Mouse (Mus musculus) spleen, postnatal 36 days (tissue): ENCODE results near the gene Aven.
"Not testable (repeated sequence)": the region's sequence is repeated elsewhere in the genome, so short reads cannot be mapped to it uniquely, and the experiment has no call there.

Source experiments
- DNase-seq, 2 experiments: peaks; one replicate each; pipeline ENCODE4 v3.0.0; 2022; ENCODE audit warnings: low spot score in 2 of 2, mixed read lengths in 1 of 2

The Aven gene

GRCm38 (mm10) chr2:112492856-112493538 is at the start of gene Aven:
Gene Aven, plus strand, starts transcription at chr2:112492964.
- DNase-seq: peak; percentile 72 to 80

- DNase-seq: no peak
These were observed 49.3 kb upstream of the Aven start for GRCm38 (mm10) chr2:112443491-112443890.

GRCm38 (mm10) chr2:112445511-112445910 is 47.3 kb upstream of the Aven start:
- DNase-seq: no peak

GRCm38 (mm10) chr2:112448046-112448445 is 44.7 kb upstream of the Aven start:
- peak in 1 of 2 experiments; percentile 17 for DNase-seq

GRCm38 (mm10) chr2:112448510-112449059 is 44.2 kb upstream of the Aven start:
- DNase-seq: no peak

- DNase-seq: peak in 1 of 2 experiments; percentile 35
These were observed 43.0 kb upstream of the Aven start for GRCm38 (mm10) chr2:112449597-112450296.

GRCm38 (mm10) chr2:112452513-112452912 is 40.3 kb upstream of the Aven start:
- DNase-seq: not testable (repeated sequence)

GRCm38 (mm10) chr2:112454125-112454861 is 38.5 kb upstream of the Aven start:
- DNase-seq: no peak

GRCm38 (mm10) chr2:112454862-112455564 is 37.8 kb upstream of the Aven start, which contains the start of gene Emc7:
Gene Emc7, plus strand, starts transcription at chr2:112454997.
- DNase-seq: peak; percentile 95 to 96

- DNase-seq: no peak
These were observed 32.2 kb upstream of the Aven start for GRCm38 (mm10) chr2:112460557-112460956.

- DNase-seq: no peak
These were observed 23.2 kb upstream of the Aven start for GRCm38 (mm10) chr2:112469542-112469941.

- DNase-seq: no peak
These were observed 21.8 kb upstream of the Aven start for GRCm38 (mm10) chr2:112470961-112471381.

GRCm38 (mm10) chr2:112472076-112472475 is 20.7 kb upstream of the Aven start:
- DNase-seq: no peak

- DNase-seq: no peak
These were observed 17.6 kb upstream of the Aven start for GRCm38 (mm10) chr2:112474997-112475724.

GRCm38 (mm10) chr2:112476554-112476953 is 16.2 kb upstream of the Aven start:
- DNase-seq: no peak

- no peak for DNase-seq
These were observed 12.1 kb upstream of the Aven start, which contains the start of gene Chrm5 for GRCm38 (mm10) chr2:112480669-112481068. Gene Chrm5, minus strand, starts transcription at chr2:112480769.

GRCm38 (mm10) chr2:112481564-112481963 is 11.2 kb upstream of the Aven start:
- DNase-seq: peak in 1 of 2 experiments; percentile 12

- no peak for DNase-seq
These were observed 10.0 kb upstream of the Aven start for GRCm38 (mm10) chr2:112482533-112483333.

- no peak for DNase-seq
These were observed 9.5 kb upstream of the Aven start for GRCm38 (mm10) chr2:112483334-112483651.

GRCm38 (mm10) chr2:112484886-112485285 is 7.9 kb upstream of the Aven start:
- DNase-seq: no peak
